Mouse (Mus musculus) megakaryocyte, embryonic 14.5 days (primary cell): ENCODE data around the gene Gm17555. TPM values are rescaled to one million over a fixed set of nuclear protein-coding genes. Genes with fewer than 3 reads are reported as not detected.
"Not testable (repeated sequence)": the region's sequence is repeated elsewhere in the genome, so short reads cannot be mapped to it uniquely, and the experiment has no call there.

Source experiments
- H3K27me3 ChIP-seq: replicated peaks from 2 replicates; pipeline ENCODE3; 2012; ENCODE audit warnings: inconsistent platforms
- H3K36me3 ChIP-seq: replicated peaks from 2 replicates; pipeline ENCODE3; 2012; ENCODE audit warnings: low read length, inconsistent platforms, mixed read lengths
- H3K4me1 ChIP-seq: 2 replicates; pipeline ENCODE4 v1.6.1; 2012; ENCODE audit warnings: inconsistent platforms
- H3K4me3 ChIP-seq: replicated peaks from 2 replicates; pipeline ENCODE3; 2012; ENCODE audit warnings: moderate library complexity, mild to moderate bottlenecking, inconsistent platforms
- H3K9me3 ChIP-seq: 2 replicates; pipeline ENCODE4 v1.6.1; 2012; ENCODE audit warnings: inconsistent platforms
- FLI1 ChIP-seq: IDR thresholded peaks from 2 replicates; pipeline ENCODE4 v1.6.1; 2012; ENCODE audit warnings: low read length, inconsistent platforms, mixed read lengths
- GATA1 ChIP-seq: IDR thresholded peaks from 3 replicates; pipeline ENCODE4 v1.6.1; 2012; ENCODE audit warnings: mixed read lengths, low read length, inconsistent platforms, borderline replicate concordance
- polyA plus RNA-seq: library from polyadenylated mRNA; stranded (reverse); fragments of >175 nt; gene quantifications from 2 replicates; pipeline ENCODE4 v1.2.3, GENCODE M21; 2012; ENCODE audit warnings: low replicate concordance; ENCODE audit not compliant: insufficient read depth

The Gm17555 gene
- not detected in 2 replicates for polyA plus RNA-seq

- not testable (repeated sequence) for H3K4me3 ChIP-seq, H3K9me3 ChIP-seq, H3K4me1 ChIP-seq, H3K36me3 ChIP-seq, H3K27me3 ChIP-seq
Measured at GRCm38 (mm10) chr2:126214800-126215199, at the start of gene Gm17555. Gene Gm17555, plus strand, starts transcription at chr2:126215100.

GRCm38 (mm10) chr2:126165277-126166018, 49.5 kb upstream of the Gm17555 start:
- TF ChIP-seq FLI1, result no peak
- TF ChIP-seq GATA1, result no peak
- no peaks in the 10 kb centered on the region for H3K27me3 ChIP-seq
- H3K4me3 ChIP-seq, result no peak overlapping the region
- peaks cover 2% of the 10 kb centered on the region; the same call in 1 of the 2 replicates for H3K9me3 ChIP-seq
- H3K4me1 ChIP-seq, result peaks cover 11% of the 10 kb centered on the region; the same call in 1 of the 2 replicates
- peaks cover 62% of the 10 kb centered on the region for H3K36me3 ChIP-seq

- Histone ChIP-seq H3K4me3 (no peak overlapping the region), H3K36me3 (peaks cover 53% of the 10 kb centered on the region), H3K4me1 (peaks cover 11% of the 10 kb centered on the region; the same call in 1 of the 2 replicates), H3K9me3 (0 out of 2 replicates have a peak, but pooled peaks cover 2% of the 10 kb centered on the region), H3K27me3 (no peaks in the 10 kb centered on the region)
- TF ChIP-seq GATA1 (no peak), FLI1 (no peak)
Measured at GRCm38 (mm10) chr2:126166335-126166734, 48.6 kb upstream of the Gm17555 start.

- peaks cover 46% of the 10 kb centered on the region for H3K36me3 ChIP-seq
- no peak overlapping the region for H3K4me3 ChIP-seq
- H3K4me1 ChIP-seq, result peaks cover 7% of the 10 kb centered on the region; the same call in 1 of the 2 replicates
- H3K9me3 ChIP-seq, result 0 out of 2 replicates have a peak, but pooled peaks cover 2% of the 10 kb centered on the region
- no peak for TF ChIP-seq FLI1
- no peak for TF ChIP-seq GATA1
- no peaks in the 10 kb centered on the region for H3K27me3 ChIP-seq
Measured at GRCm38 (mm10) chr2:126166848-126167617, 47.9 kb upstream of the Gm17555 start.

GRCm38 (mm10) chr2:126171427-126171826, 43.5 kb upstream of the Gm17555 start:
- Histone ChIP-seq H3K9me3 (0 out of 2 replicates have a peak, but pooled peaks cover 2% of the 10 kb centered on the region), H3K36me3 (peaks cover 6% of the 10 kb centered on the region), H3K4me3 (no peak overlapping the region), H3K4me1 (no peaks in the 10 kb centered on the region), H3K27me3 (peaks cover 8% of the 10 kb centered on the region)
- no peak for TF ChIP-seq FLI1
- TF ChIP-seq GATA1, result no peak

- Histone ChIP-seq H3K27me3 (no peaks in the 10 kb centered on the region), H3K4me1 (no peaks in the 10 kb centered on the region), H3K9me3 (no peaks in the 10 kb centered on the region), H3K4me3 (no peak overlapping the region), H3K36me3 (no peaks in the 10 kb centered on the region)
- TF ChIP-seq GATA1 (no peak), FLI1 (no peak)
Measured at GRCm38 (mm10) chr2:126191306-126191705, 23.6 kb upstream of the Gm17555 start.

- H3K9me3 ChIP-seq, result no peaks in the 10 kb centered on the region
- no peak for TF ChIP-seq GATA1
- TF ChIP-seq FLI1, result no peak
- no peak overlapping the region for H3K4me3 ChIP-seq
- no peaks in the 10 kb centered on the region for H3K27me3 ChIP-seq
- H3K4me1 ChIP-seq, result no peaks in the 10 kb centered on the region
- H3K36me3 ChIP-seq, result no peaks in the 10 kb centered on the region
Measured at GRCm38 (mm10) chr2:126192129-126192528, 22.8 kb upstream of the Gm17555 start.

GRCm38 (mm10) chr2:126195631-126196356, 19.1 kb upstream of the Gm17555 start:
- no peak for TF ChIP-seq FLI1
- no peak for TF ChIP-seq GATA1
- Histone ChIP-seq H3K9me3 (peaks cover 6% of the 10 kb centered on the region), H3K4me1 (no peaks in the 10 kb centered on the region), H3K4me3 (no peak overlapping the region), H3K27me3 (peaks cover 3% of the 10 kb centered on the region), H3K36me3 (no peaks in the 10 kb centered on the region)

GRCm38 (mm10) chr2:126198971-126199370, 15.9 kb upstream of the Gm17555 start:
- H3K4me1 ChIP-seq, result no peaks in the 10 kb centered on the region
- TF ChIP-seq GATA1, result no peak
- TF ChIP-seq FLI1, result no peak
- peaks cover 3% of the 10 kb centered on the region for H3K27me3 ChIP-seq

More at GRCm38 (mm10) chr2:126198971-126199370, 15.9 kb upstream of the Gm17555 start:
- H3K36me3 ChIP-seq, result no peaks in the 10 kb centered on the region
- H3K4me3 ChIP-seq, result no peak overlapping the region
- H3K9me3 ChIP-seq, result peaks cover 6% of the 10 kb centered on the region
